In the genomic region with DNA sequence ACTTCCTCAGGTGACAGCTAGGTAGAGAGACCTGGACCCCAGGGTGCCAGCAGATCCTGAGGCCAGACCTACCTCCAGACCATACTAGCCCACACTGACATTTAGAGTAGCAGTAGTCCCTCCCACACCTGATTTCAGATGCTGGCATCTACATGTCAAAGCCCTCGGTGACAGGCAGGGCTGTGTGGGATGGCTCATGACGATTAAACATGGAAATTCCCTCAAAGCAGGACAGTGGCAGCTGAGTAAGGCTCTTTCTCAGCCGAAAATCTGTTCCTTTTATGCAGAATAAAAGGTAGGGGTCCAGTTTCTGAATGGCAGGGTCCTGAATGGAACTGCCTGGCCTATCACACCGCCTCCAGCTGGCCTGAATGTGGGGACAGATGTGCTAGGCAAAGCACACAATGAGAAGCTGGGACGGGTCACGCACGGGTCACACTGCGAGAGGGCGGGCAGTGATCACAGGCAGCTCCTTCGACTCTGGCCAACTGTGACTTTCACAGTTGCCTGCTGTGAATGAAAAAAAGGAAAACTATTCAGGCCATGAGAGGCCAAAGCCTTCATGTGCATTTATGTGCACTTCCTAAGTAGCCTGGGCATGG, we compare ENCODE assay signal across 11 mouse cellular contexts. TPM values are rescaled to one million over a fixed set of nuclear protein-coding genes. Genes with fewer than 3 reads are reported as not detected.
DNase-seq lines count a peak whose midpoint lies in the region; ATAC-seq and TF ChIP-seq lines count a peak whose summit lies in the region.
"Had no signal": no experiment of that assay in that cellular context is flagged by ENCODE, and none has a peak within 500 bp of the region (broad histone marks: within the 10 kb centered on the region; RNA-seq: fewer than 3 reads in every experiment).

No protein-coding gene starts in this region.

- no peaks in the 10 kb centered on the region for H3K36me3 ChIP-seq in kidney, postnatal 0 days (ENCODE audit: insufficient read depth, low read length)
- no peaks in the 10 kb centered on the region for H3K36me3 ChIP-seq in hindbrain, postnatal 0 days (ENCODE audit: insufficient read depth, low read length)
- H3K36me3 ChIP-seq: limb, embryonic 15.5 days had no signal

- no peaks in the 10 kb centered on the region for H3K9me3 ChIP-seq in kidney, postnatal 0 days (replicated peaks; ENCODE audit: low read length)
- no peaks in the 10 kb centered on the region for H3K9me3 ChIP-seq in hindbrain, postnatal 0 days (ENCODE audit: low read length)
- H3K9me3 ChIP-seq: limb, embryonic 15.5 days had no signal

- H3K4me2 ChIP-seq in kidney, postnatal 0 days (ENCODE audit: low read length), result no peak overlapping the region
- H3K4me2 ChIP-seq in hindbrain, postnatal 0 days (ENCODE audit: low read depth, low read length), result no peak overlapping the region
- H3K4me2 ChIP-seq: limb, embryonic 15.5 days had no signal

- H3K27me3 ChIP-seq in kidney, postnatal 0 days (ENCODE audit: insufficient read depth, low read length), result no peaks in the 10 kb centered on the region
- H3K27me3 ChIP-seq in hindbrain, postnatal 0 days (ENCODE audit: insufficient read depth, low read length), result no peaks in the 10 kb centered on the region
- H3K27me3 ChIP-seq: limb, embryonic 15.5 days had no signal

- DNase-seq in kidney, postnatal 0 days (ENCODE audit: low spot score), result peak; percentile 62
- no peak for DNase-seq in kidney, adult 8-10 months
- DNase-seq in forelimb bud, embryonic 11.5 days (ENCODE audit: low read depth, low spot score), result peak; percentile 50
- DNase-seq in hindbrain, postnatal 0 days (ENCODE audit: low spot score), result no peak
- DNase-seq in retina, embryonic 14.5 days (ENCODE audit: low spot score), result peak; percentile 70
- DNase-seq in thymus, postnatal 36 days, result no peak
- DNase-seq in ovary, adult 18-20 months (ENCODE audit: low spot score), result no peak
- no peak for DNase-seq in left cerebral cortex, postnatal 14 days (ENCODE audit: low spot score in 2 of 2)
- DNase-seq: thymus, adult 18-20 months had no signal

- peaks cover 50% of the 10 kb centered on the region for H3K4me1 ChIP-seq in kidney, postnatal 0 days (replicated peaks; ENCODE audit: insufficient read depth, low read length)
- H3K4me1 ChIP-seq in hindbrain, postnatal 0 days (ENCODE audit: insufficient read depth, low read length), result peaks cover 15% of the 10 kb centered on the region; the same call in 1 of the 2 replicates

- no peak overlapping the region for H3K4me3 ChIP-seq in kidney, postnatal 0 days (replicated peaks; ENCODE audit: low read depth, low read length)
- no peak overlapping the region for H3K4me3 ChIP-seq in hindbrain, postnatal 0 days (ENCODE audit: low read length)
- H3K4me3 ChIP-seq: limb, embryonic 15.5 days had no signal

- TF ChIP-seq CTCF in kidney, postnatal 0 days (IDR thresholded peaks at IDR 0.05; ENCODE audit: low read depth), result no peak
- TF ChIP-seq CTCF in hindbrain, postnatal 0 days (IDR thresholded peaks at IDR 0.05; ENCODE audit: low read depth), result no peak

- intact Hi-C loops in left cerebral cortex, postnatal 14 days (cut with DNase I), result no loop called here

- no peak overlapping the region for H3K9ac ChIP-seq in kidney, postnatal 0 days (ENCODE audit: low read depth, low read length)
- H3K9ac ChIP-seq in hindbrain, postnatal 0 days (replicated peaks; ENCODE audit: low read length), result no peak overlapping the region
- H3K9ac ChIP-seq: limb, embryonic 15.5 days had no signal

- WGBS in kidney, postnatal 0 days, result 21% methylated on average over 10 of the region's 10 CpGs
- 27% methylated on average over 10 of the region's 10 CpGs for WGBS in hindbrain, postnatal 0 days

- no peak for ATAC-seq in kidney, postnatal 0 days (replicated peaks; ENCODE audit: low FRiP score, low read depth)
- peak; percentile 44; the same call in 1 of the 2 replicates for ATAC-seq in hindbrain, postnatal 0 days

- no peak overlapping the region for H3K27ac ChIP-seq in kidney, postnatal 0 days
- H3K27ac ChIP-seq in hindbrain, postnatal 0 days, result no peak overlapping the region
- H3K27ac ChIP-seq: limb, embryonic 15.5 days had no signal

RNA-seq across cellular contexts. Expression of a gene that starts 29.2 kb away (rescaled TPM):
- 55.3 and 61.7 TPM in 2 replicates for polyA plus RNA-seq in kidney, postnatal 0 days (2015; fragmentation: Nextera tagmentation; extraction: Ambion mirVana)
- 67.1 and 82.8 TPM in 2 replicates for total RNA-seq in hindbrain, postnatal 0 days (2014; rRNA removed)
- 36.2 and 37.2 TPM in 2 replicates for polyA plus RNA-seq in hindbrain, postnatal 0 days (2015; fragmentation: Nextera tagmentation; extraction: Ambion mirVana)
- 1 to 10 TPM; 6.7 to 6.9 TPM for total RNA-seq in left cerebral cortex, postnatal 14 days (2021)
- total RNA-seq: neutrophil, adult 5-6 weeks had no signal

Comparison
In these comparisons a context has a peak if more than half of its experiments do, and no peak if none do; other contexts are left out.
1. DNase-seq: peak in kidney, postnatal 0 days (single experiment), forelimb bud, embryonic 11.5 days (single experiment) and retina, embryonic 14.5 days (single experiment); none in kidney, adult 8-10 months (0 of 2), hindbrain, postnatal 0 days (single experiment), thymus, postnatal 36 days (0 of 2), ovary, adult 18-20 months (single experiment) and left cerebral cortex, postnatal 14 days (0 of 2).